ENCODE assay signal across 9 mouse cellular contexts in genomic region chr12:111692899-111693298, GRCm38 (mm10). TPM values are rescaled to one million over a fixed set of nuclear protein-coding genes. Genes with fewer than 3 reads are reported as not detected.
A peak's percentile ranks its signal among the peaks of the same experiment; 100 is the strongest.
DNase-seq lines count a peak whose midpoint lies in the region; ATAC-seq and TF ChIP-seq lines count a peak whose summit lies in the region.
"Had no signal": no experiment of that assay in that cellular context is flagged by ENCODE, and none has a peak within 500 bp of the region (broad histone marks: within the 10 kb centered on the region; RNA-seq: fewer than 3 reads in every experiment).

No protein-coding gene starts in this region.

- H3K9ac ChIP-seq in forebrain, embryonic 15.5 days (replicated peaks): no peak overlapping the region
- no peak overlapping the region for H3K9ac ChIP-seq in limb, embryonic 13.5 days
- no peak overlapping the region for H3K9ac ChIP-seq in stomach, embryonic 16.5 days (ENCODE audit: low read length)

- no peaks in the 10 kb centered on the region; the same call in 1 of the 2 replicates for H3K27me3 ChIP-seq in thymus, adult 2 months (ENCODE audit: control insufficient read depth, insufficient read depth, low read length)
- no peaks in the 10 kb centered on the region for H3K27me3 ChIP-seq in forebrain, embryonic 15.5 days
- no peaks in the 10 kb centered on the region for H3K27me3 ChIP-seq in limb, embryonic 13.5 days
- no peaks in the 10 kb centered on the region for H3K27me3 ChIP-seq in stomach, embryonic 16.5 days (ENCODE audit: control insufficient read depth, insufficient read depth, low read length)
- H3K27me3 ChIP-seq: Patski had no signal

- H3K36me3 ChIP-seq in thymus, adult 2 months (ENCODE audit: control insufficient read depth, insufficient read depth, low read length): no peaks in the 10 kb centered on the region
- H3K36me3 ChIP-seq in forebrain, embryonic 15.5 days: no peaks in the 10 kb centered on the region
- H3K36me3 ChIP-seq in limb, embryonic 13.5 days: no peaks in the 10 kb centered on the region
- H3K36me3 ChIP-seq in stomach, embryonic 16.5 days (ENCODE audit: control insufficient read depth, insufficient read depth, low read length): no peaks in the 10 kb centered on the region

- intact Hi-C loops in left cerebral cortex, postnatal 4 days (cut with DNase I): no loop called here

- H3K9me3 ChIP-seq in forebrain, embryonic 15.5 days: no peaks in the 10 kb centered on the region
- no peaks in the 10 kb centered on the region for H3K9me3 ChIP-seq in limb, embryonic 13.5 days
- no peaks in the 10 kb centered on the region for H3K9me3 ChIP-seq in stomach, embryonic 16.5 days (replicated peaks; ENCODE audit: control insufficient read depth, low read length)

- H3K27ac ChIP-seq in thymus, adult 2 months (ENCODE audit: control insufficient read depth, insufficient read depth, low read length): peak overlapping the region; percentile 5; the same call in 1 of the 2 replicates
- peak overlapping the region; percentile 82 for H3K27ac ChIP-seq in forebrain, embryonic 15.5 days (replicated peaks)
- peak overlapping the region; percentile 28; the same call in 1 of the 2 replicates for H3K27ac ChIP-seq in limb, embryonic 13.5 days
- H3K27ac ChIP-seq in stomach, embryonic 16.5 days (ENCODE audit: low read length): peak overlapping the region; percentile 62; the same call in 1 of the 2 replicates

- 92% methylated on average over 5 of the region's 5 CpGs for WGBS in thymus, adult 2 months
- 58% methylated on average over 5 of the region's 5 CpGs for WGBS in forebrain, embryonic 15.5 days
- 82% methylated on average over 5 of the region's 5 CpGs for WGBS in limb, embryonic 13.5 days
- 88% methylated on average over 5 of the region's 5 CpGs for WGBS in stomach, embryonic 16.5 days

- no peak for ATAC-seq in forebrain, embryonic 15.5 days (replicated peaks)
- ATAC-seq in limb, embryonic 13.5 days (ENCODE audit: low FRiP score, low read depth): no peak
- no peak for ATAC-seq in stomach, embryonic 16.5 days (ENCODE audit: insufficient read depth, low FRiP score)
- ATAC-seq: Patski had no signal

- no peak for TF ChIP-seq POLR2A in thymus, adult 2 months (IDR thresholded peaks at IDR 0.05; ENCODE audit: control insufficient read depth, extremely low read depth, insufficient read depth, low read length, poor library complexity)

- H3K4me3 ChIP-seq in thymus, adult 2 months (ENCODE audit: control insufficient read depth, insufficient read depth, low read length): no peak overlapping the region
- H3K4me3 ChIP-seq in forebrain, embryonic 15.5 days: no peak overlapping the region
- no peak overlapping the region for H3K4me3 ChIP-seq in limb, embryonic 13.5 days
- no peak overlapping the region for H3K4me3 ChIP-seq in stomach, embryonic 16.5 days (replicated peaks; ENCODE audit: low read length)
- H3K4me3 ChIP-seq: erythroblast, embryonic 14.5 days had no signal

- no peak for TF ChIP-seq CTCF in thymus, adult 2 months (IDR thresholded peaks at IDR 0.05; ENCODE audit: borderline replicate concordance, control insufficient read depth, extremely low read depth, insufficient read depth, low read length, poor library complexity)

- H3K4me1 ChIP-seq in thymus, adult 2 months (replicated peaks; ENCODE audit: control insufficient read depth, insufficient read depth, low read length): peaks cover 64% of the 10 kb centered on the region
- peaks cover 57% of the 10 kb centered on the region for H3K4me1 ChIP-seq in forebrain, embryonic 15.5 days
- H3K4me1 ChIP-seq in limb, embryonic 13.5 days: peaks cover 39% of the 10 kb centered on the region
- H3K4me1 ChIP-seq in stomach, embryonic 16.5 days (ENCODE audit: control insufficient read depth, insufficient read depth, low read length): peaks cover 32% of the 10 kb centered on the region

- no peak for DNase-seq in thymus, adult 2 months
- no peak for DNase-seq in thymus, adult 18-20 months
- no peak for DNase-seq in left cerebral cortex, postnatal 4 days
- no peak for DNase-seq in adrenal gland, postnatal 36 days

- no peak overlapping the region for H3K4me2 ChIP-seq in forebrain, embryonic 15.5 days (replicated peaks)
- no peak overlapping the region for H3K4me2 ChIP-seq in limb, embryonic 13.5 days (replicated peaks)
- H3K4me2 ChIP-seq in stomach, embryonic 16.5 days (ENCODE audit: low read depth, low read length): no peak overlapping the region

RNA-seq across cellular contexts. Expression of gene Trmt61a, which starts 15.0 kb away (rescaled TPM):
- polyA plus RNA-seq in thymus, adult 2 months (2012; rRNA removed): 40.4 and 47.2 TPM in 2 replicates
- 10.6 and 12.0 TPM in 2 replicates for polyA plus RNA-seq in forebrain, embryonic 15.5 days (2015; fragmentation: Nextera tagmentation; extraction: Ambion mirVana)
- polyA plus RNA-seq in limb, embryonic 13.5 days (2015; fragmentation: Nextera tagmentation; extraction: Ambion mirVana): 10.7 and 13.0 TPM in 2 replicates
- 9.7 and 10.4 TPM in 2 replicates for polyA plus RNA-seq in stomach, embryonic 16.5 days (2015; fragmentation: Nextera tagmentation; extraction: Ambion mirVana)
- 10 to 100 TPM; 21.3 to 22.0 TPM for total RNA-seq in left cerebral cortex, postnatal 4 days (2021)
- total RNA-seq in adrenal gland, postnatal 36 days (2021): 10 to 100 TPM; 15.7 to 18.6 TPM

RNA-seq across cellular contexts. Expression of gene Bag5, which starts 20.2 kb away (rescaled TPM):
- polyA plus RNA-seq in thymus, adult 2 months (2012; rRNA removed): 12.8 and 16.6 TPM in 2 replicates
- polyA plus RNA-seq in forebrain, embryonic 15.5 days (2015; fragmentation: Nextera tagmentation; extraction: Ambion mirVana): 65.1 and 69.1 TPM in 2 replicates
- polyA plus RNA-seq in limb, embryonic 13.5 days (2015; fragmentation: Nextera tagmentation; extraction: Ambion mirVana): 62.7 and 63.0 TPM in 2 replicates
- polyA plus RNA-seq in stomach, embryonic 16.5 days (2015; fragmentation: Nextera tagmentation; extraction: Ambion mirVana): 49.3 and 51.6 TPM in 2 replicates
- total RNA-seq in left cerebral cortex, postnatal 4 days (2021): 10 to 100 TPM; 42.0 to 43.6 TPM
- total RNA-seq in adrenal gland, postnatal 36 days (2021): 10 to 100 TPM; 37.2 to 39.8 TPM

RNA-seq across cellular contexts. Expression of gene Apopt1, which starts 20.2 kb away (rescaled TPM):
- 32.3 and 38.8 TPM in 2 replicates for polyA plus RNA-seq in thymus, adult 2 months (2012; rRNA removed)
- polyA plus RNA-seq in forebrain, embryonic 15.5 days (2015; fragmentation: Nextera tagmentation; extraction: Ambion mirVana): 48.2 and 48.7 TPM in 2 replicates
- 60.8 and 61.0 TPM in 2 replicates for polyA plus RNA-seq in limb, embryonic 13.5 days (2015; fragmentation: Nextera tagmentation; extraction: Ambion mirVana)
- polyA plus RNA-seq in stomach, embryonic 16.5 days (2015; fragmentation: Nextera tagmentation; extraction: Ambion mirVana): 43.0 and 47.0 TPM in 2 replicates
- 10 to 100 TPM; 27.0 to 33.0 TPM for total RNA-seq in left cerebral cortex, postnatal 4 days (2021)
- 10 to 100 TPM; 58.8 to 76.2 TPM for total RNA-seq in adrenal gland, postnatal 36 days (2021)

RNA-seq across cellular contexts. Expression of gene Ckb, which starts 20.8 kb away (rescaled TPM):
- 107 and 119 TPM in 2 replicates for polyA plus RNA-seq in thymus, adult 2 months (2012; rRNA removed)
- polyA plus RNA-seq in forebrain, embryonic 15.5 days (2015; fragmentation: Nextera tagmentation; extraction: Ambion mirVana): 1,536 and 1,584 TPM in 2 replicates
- polyA plus RNA-seq in limb, embryonic 13.5 days (2015; fragmentation: Nextera tagmentation; extraction: Ambion mirVana): 128 and 135 TPM in 2 replicates
- polyA plus RNA-seq in stomach, embryonic 16.5 days (2015; fragmentation: Nextera tagmentation; extraction: Ambion mirVana): 698 and 764 TPM in 2 replicates
- total RNA-seq in left cerebral cortex, postnatal 4 days (2021): 100 to 1,000 TPM; 638 to 668 TPM
- total RNA-seq in adrenal gland, postnatal 36 days (2021): 10 to 100 TPM; 34.2 to 53.4 TPM

Comparison
In these comparisons a context has a peak if more than half of its experiments do, and no peak if none do; other contexts are left out.
1. H3K27ac ChIP-seq: peak in every context shown above with its lines; median percentile 82 in forebrain, embryonic 15.5 days; 62 in stomach, embryonic 16.5 days; 28 in limb, embryonic 13.5 days; 5 in thymus, adult 2 months.